Mouse (Mus musculus): ENCODE measurements around the gene Ghrl.
"Not testable (repeated sequence)": the region's sequence is repeated elsewhere in the genome, so short reads cannot be mapped to it uniquely, and the experiment has no call there.

Gene Ghrl

DNA sequence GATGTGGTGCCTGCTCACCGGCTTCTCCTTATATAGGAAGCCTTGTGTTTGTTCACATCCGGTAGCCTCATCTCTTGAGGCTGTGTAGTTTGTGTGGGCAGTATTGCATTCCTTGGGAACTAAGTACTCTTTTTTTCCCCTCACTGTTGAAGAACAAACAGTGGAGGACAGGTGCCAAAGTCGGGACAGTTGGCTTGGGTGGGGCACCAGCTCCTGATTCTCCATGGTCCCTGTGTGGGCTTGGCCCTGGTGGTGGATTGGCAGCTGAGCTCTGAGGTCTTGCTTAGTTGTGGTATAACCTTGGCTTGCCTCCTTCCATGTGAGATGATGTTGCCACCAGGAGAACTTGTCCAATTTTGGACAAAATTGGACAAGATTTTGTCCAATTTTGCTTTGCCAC, at the start of gene Ghrl:
Gene Ghrl (minus strand): TSS at position 3 of the 400 bp plus-strand sequence.
- DNase-seq, result no peak

DNA sequence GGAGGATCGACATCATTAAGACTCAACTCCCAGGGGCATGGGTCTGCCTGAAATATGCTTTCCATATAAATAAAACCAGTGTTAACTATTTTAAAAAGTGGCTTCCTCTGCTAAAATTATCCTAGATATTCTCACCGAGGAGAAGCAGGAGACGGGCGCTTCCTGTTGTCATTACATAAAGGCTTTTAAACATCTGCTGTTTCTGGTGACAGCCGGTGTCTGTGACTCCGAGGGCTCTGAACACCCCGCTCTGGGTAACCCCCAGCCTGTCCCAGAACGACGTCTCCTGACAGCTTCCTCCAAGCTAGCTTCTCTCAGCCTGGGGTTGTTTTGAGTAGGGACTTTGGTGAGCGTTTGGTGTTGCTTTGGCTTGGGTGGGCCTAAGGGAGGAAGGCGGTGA, 49.1 kb upstream of the Ghrl start:
- no peak for DNase-seq

DNA sequence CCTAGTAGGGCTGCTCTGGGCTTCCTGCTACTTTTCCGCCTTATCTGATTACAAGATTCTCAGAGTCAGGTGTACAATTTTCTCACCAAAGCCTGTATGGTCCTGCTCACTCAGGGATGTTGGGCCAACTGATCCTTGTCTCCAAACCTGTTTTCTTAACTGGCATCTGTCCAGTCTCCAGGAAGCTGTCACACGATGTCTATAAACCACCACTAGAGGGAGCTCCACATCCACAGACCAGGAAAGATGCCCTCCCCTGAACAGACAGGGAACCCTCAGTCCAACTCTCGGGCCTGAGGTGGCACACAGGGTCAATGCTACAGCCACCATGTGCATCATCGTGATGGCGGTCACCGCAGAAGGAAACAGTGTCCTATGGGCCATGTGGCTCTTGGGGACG, 42.0 kb upstream of the Ghrl start:
- DNase-seq, result peak; percentile 60 to 70

DNA sequence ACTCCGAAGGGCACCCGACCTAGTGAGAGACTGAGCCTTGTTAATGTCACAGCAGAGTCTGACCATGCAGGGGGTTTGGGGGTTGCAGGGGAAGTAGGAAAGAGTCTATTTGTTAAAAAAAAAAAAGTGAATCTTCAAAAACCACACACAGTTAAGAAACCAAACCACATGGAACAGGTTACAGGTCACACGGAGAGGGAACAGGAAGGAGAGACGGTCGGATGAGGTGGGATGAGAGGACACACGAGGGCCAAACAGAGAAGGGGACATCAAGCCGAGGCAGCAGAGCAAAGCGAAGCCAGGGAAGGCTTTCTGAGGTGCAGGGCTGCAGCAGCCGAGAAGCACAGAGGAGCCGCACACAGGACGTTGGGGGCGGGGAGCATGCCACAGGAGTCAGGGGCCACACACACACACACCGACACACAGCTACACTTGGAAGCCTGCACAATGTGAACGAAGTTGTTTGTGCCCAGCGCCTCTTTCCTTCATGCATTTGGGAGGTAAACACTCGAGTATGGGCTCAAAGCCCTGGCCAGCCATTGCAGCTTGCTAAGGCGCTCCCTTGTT, 29.5 kb upstream of the Ghrl start:
- no peak for DNase-seq

DNA sequence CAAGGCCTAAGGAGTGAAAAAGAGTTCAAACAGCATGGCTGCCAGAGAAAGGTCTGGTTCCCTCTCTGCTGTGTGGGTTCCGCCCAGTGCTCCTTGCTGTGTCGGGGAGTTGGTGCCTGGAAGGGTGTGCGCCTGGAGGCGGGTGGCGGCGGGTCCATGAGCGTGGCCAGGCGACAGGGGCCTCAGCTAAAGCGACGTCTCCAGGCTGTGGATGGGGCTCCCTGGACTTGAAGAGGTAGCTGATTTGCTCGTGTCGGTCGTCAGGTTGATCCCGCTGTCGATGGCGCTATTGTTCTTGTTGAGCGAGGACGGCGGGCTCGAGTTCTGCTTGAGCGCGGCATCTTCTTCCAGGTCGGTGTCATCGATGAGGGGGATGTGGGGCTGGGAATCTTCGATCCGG, 28.7 kb upstream of the Ghrl start:
- DNase-seq, result no peak

DNA sequence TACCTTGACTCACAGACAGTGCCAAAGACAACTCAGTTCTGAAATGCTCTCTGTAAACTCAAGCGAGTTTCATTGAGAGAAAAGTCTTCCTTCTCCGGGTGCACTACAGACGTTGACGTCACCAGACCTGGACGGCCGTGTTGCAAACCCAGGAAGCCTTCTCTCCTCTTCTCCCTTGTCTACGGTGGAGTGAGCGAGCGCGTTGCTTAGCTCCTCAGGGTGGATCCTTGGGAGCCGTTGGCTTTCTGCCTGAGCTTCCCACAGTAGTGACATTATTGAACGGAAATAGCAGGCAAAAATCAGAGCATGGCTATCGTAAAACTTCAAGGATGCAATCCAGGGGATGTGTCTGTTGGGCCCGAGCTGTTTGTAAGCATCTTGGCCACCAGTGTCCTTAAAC, 27.6 kb upstream of the Ghrl start:
- DNase-seq, result no peak

DNA sequence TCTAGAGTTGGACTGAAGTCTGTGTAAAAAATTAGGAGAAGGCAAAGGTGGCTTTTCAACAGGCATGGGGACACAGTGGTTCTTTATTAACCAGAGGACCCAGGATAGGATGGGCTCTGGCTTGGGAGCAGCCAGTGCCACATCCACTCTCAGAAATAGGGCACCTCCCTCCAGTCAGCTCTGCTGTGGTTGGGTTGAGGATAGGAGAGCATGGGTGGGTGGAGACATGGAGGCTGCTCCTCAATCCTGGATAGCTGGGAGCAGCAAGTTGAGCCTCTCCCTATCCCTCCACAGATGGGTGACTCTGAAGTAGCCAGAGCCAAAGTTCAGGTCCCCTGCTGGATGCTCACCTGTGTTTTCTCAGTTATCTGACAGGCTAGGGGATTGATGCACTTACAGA, 25.4 kb upstream of the Ghrl start:
- no peak for DNase-seq

DNA sequence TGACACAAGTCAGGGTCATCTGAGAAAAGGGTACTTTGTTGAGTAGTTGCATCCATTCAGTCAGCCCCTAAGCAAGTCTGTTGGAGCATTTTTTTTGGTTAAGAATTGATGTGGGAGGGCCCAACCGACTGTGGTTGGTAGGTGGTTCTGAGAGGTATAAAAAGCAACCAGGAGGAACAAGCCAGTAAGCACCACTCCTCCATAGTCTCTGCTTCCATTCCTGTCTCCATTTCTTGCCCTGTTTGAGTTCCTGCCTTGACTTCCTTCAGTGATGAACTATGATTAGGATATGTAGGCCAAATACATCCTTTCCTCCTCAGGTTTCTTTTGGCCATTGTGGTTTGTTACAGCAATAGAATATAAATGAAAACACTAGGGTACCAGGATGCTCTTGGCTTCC, 23.4 kb upstream of the Ghrl start:
- DNase-seq, result no peak

DNA sequence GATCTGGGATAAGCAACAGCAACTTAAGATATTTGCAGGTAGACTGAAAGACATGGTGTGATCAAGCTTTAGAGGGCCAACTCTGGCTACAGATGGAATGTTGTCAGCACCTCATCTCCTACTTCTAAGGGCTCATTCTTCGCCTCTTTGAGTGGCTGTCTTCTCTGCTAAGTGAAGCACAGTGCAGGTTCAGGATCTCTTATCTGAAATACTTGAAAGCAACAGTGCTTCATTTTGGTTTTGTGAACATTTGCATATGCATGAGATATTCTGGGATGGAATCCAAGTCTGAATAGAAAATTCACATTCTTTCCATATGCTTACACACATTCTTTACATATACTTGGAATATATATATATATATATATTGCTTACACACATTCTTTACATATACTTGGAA, 22.6 kb upstream of the Ghrl start:
- no peak for DNase-seq

DNA sequence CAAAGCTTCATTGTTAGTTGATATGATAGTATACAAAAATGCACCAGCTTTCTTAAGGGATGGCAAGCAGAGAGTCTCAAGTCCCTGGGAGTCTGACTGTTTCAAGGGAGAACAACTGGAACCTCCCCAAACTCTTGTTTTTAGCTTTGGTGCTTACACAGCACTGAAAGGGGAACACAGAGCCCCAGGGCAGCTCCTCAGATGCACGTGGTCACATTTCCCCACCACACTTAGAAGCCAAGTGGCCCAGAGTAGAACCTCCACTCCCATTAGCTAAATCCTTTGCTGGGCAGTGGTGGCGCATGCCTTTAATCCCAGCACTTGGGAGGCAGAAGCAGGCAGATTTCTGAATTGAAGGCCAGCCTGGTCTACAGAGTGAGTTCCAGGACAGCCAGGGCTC, 21.7 kb upstream of the Ghrl start:
- DNase-seq, result no peak

DNA sequence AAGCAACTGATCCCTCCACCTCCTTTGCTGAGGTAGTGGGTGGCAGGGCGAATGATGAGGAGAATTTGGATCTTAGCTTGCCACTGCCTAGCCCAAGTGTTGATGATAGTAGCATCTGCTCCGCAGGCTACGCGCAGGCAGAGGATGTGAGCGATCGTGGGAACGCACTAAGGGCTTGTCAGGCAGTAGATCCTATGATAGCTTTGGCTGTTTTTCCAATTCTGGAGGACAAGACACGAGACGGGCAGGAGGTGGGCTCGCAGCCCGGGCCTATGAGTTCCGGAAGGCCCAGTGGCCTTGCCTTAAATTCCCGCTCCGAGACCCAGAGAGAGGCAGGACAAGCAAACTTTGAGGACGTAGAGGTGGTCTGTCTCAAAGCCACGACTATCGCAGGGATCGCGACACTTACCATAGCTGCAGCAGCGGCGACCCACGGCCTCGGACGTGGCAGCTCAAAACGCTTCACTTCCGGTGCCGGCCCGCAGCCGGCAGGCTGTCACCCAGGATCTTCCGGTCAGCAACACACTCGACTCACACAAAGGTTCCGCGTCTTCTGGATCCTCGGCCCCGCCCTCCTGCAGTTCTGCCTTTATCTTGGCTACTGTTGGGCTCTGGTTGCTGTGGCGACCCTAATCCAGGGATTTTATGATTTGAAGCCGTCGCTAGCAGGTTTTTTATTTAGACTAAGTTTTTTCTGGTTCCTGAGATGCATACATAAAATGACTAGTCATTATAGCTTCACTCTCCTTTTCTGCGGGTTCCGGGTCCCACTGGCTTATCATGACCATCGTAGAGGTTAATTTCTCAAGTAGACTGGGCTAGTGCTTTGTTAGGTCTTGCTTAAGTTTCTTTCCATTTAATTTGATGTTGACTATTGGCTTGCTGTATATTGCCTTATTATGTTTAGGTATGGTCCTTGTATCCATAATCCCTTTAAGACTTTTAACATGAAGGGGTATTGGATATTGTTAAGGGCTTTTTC, 20.8 kb upstream of the Ghrl start, which contains the start of gene Sec13:
Gene Sec13 (minus strand): TSS at position 508 of the 982 bp plus-strand sequence.
- DNase-seq, result peak; percentile 91 to 92

DNA sequence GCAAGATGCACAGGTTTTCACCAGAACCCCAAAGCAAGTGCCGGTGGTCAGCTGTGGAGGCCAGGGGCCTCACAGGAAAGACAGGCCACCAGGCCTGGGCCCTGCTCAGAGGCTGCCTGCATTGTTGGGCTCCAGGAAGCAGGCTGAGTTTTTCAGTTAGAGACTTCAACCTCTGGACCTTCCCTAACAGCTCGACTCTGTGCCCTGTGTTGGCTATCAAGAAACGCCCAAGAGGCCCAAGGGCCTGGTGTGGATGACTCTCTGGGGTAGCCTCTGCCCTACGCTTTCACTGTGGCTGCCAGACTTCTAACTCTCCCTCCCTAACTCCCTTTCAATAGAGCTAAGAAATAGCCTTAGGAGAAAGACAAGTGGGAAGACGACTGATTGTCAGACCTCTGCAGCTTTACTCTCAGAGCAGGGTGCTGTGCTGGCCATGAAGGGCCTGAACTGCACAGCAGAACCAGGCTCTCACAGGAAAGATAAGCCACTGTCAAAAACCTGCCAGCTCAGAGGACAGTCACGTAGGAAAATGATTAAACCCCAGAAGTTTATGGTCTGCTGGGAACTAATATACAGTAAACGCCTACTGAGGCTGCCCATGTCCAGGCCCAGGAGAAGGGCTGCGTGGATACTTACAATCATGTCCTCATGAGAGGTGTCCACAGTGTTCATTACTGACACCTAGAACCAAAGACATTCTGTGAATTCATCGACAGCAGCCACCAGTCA, 17.8 kb upstream of the Ghrl start:
- no peak for DNase-seq

DNA sequence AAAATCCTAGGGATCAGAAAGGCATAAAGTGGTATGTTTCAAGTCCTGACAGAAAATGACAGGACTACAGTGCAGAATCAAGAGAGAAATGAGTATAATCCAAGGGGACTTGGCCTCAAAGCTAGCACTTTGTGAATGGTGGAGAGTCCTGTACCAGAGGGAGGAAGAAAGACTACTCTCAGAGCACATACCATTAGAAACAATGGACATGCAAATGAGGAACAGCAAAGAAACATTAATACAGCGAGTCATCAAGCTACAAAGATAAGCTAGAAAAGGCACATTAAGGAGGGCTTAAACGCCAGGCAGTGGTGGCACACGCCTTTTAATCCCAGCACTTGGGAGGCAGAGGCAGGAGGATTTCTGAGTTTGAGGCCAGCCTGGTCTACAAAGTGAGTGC, 11.6 kb upstream of the Ghrl start:
- DNase-seq, result no peak

DNA sequence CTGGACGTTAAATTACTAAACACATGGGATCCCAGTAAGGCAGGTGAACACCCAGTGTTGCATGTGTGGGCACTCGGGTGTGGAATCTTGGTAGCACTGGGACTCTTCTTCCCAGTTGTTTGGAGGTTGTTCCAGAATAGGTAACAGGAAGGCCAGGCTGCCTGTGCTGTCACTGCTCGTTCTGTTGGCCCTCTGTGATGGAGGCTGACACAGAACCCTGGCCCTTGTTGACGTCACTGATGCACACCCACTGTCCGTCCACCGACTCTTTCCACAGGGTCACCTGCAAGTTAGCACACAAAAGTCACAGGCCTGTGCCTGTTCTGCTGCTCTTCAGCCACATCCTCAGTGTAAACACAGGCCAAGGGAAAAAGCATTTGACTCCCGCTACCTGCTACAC, 8.5 kb upstream of the Ghrl start:
- DNase-seq, result no peak

DNA sequence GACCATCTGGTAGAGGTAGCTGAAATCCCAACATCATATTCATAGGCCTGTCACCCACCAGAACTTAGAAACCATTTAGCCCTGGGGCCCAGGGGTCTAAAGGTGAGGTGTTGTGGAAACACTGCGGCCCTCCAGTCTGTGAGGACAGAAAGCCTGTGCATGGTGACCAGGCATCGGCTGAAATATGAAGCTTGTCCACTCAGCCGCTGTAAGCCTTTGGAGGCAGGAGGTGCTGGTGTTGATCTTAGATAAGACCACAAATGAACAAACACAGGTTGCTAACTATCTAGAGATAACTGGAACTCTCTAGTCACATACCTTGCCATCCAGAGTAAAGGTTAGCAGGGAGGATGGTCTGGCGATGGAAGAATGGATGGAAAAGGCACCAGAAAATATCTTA, 1.4 kb upstream of the Ghrl start:
- no peak for DNase-seq

DNA sequence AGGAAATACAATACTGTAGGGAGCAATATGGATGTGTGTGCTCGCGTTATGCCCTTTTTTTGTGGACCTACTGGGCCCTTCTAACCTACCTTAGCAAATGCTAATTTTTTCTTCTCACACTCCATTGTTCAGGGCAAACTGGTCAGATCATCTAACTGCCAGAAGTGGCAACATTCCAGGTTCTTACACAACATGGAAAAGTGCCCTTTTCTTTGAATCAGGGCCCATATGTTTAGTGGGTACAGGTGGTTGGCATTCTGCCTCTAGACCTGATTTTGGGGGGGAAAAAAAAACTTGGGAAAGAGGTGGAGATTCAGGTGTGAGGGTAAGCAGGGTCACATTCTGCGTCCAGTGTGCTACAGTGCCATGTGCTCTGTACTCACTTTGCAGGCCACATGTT, 2.1 kb downstream of the Ghrl start:
- no peak for DNase-seq

DNA sequence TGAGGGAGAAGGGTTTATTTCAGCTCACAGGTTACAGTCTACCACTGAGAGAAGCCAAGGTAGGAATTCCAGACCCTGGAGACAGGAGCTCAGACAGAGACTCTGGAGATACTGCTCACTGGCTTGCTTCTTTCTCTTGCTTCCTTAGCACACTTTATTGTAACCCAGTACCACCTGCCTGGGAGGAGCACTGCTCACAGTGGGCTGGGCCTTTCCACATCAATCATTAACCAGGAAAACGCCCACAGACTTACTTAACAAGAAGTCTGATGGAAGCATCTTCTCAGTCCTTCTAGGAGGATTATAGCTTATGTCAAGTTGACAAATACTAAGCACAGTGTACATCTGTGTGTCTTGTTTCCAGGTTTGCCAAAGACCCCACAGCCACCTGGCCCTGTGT, 4.9 kb downstream of the Ghrl start:
- peak; percentile 9 to 26 for DNase-seq

DNA sequence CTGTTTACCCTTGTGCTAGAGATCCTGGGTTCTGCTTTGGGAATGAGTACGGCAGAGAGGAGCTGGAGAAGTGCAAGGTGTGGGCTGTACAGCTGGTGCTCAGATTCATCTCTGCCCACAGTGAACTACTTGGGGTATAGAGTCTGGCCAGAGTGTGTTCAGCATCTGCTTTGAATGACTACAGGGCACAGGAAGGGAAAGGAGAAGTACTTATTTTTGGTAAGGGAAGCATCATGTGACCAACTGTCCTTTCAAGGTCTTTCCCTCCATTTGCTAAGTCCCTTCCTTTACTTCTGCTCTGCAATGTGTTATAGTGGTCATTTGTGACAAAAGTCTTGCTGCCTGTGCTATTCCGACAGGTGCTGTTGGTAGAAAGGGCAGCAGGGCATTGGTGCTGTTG, 5.4 kb downstream of the Ghrl start:
- no peak for DNase-seq

DNA sequence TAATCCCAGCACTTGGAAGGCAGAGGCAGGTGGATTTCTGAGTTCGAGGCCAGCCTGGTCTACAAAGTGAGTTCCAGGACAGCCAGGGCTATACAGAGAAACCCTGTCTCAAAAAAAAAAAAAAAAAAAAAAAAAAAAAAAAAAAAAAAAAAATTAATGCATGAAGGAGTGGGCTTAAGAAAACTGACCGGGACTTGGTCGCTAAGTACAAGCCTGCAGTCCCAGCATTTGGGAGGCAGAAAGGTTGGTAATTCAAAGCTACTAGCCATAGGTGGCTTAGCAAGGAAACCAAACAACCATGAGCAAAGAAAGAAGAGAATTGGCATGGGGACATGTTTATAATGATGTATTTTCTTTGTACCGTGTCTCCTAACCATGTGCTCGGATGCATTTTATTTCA, 6.3 kb downstream of the Ghrl start:
- DNase-seq, result not testable (repeated sequence)

DNA sequence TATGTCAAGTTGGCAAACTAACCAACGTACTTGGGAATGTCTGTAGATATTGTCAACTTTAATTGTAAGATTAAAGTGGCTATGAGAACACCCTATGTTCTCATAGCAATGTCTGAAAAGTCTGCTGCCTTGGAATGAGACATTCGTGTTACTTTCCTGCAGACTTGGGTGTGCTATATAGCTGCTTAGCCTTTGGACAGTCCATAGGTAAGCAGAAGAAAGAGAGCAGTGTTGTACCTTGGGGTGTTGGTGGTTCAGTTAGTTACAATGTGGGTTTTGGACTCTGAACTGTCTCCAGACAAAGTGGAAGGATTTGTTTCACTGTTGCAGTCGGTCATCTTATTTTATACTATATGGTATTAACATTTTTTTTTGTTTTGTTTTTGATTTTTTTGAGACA, 7.0 kb downstream of the Ghrl start:
- no peak for DNase-seq

DNA sequence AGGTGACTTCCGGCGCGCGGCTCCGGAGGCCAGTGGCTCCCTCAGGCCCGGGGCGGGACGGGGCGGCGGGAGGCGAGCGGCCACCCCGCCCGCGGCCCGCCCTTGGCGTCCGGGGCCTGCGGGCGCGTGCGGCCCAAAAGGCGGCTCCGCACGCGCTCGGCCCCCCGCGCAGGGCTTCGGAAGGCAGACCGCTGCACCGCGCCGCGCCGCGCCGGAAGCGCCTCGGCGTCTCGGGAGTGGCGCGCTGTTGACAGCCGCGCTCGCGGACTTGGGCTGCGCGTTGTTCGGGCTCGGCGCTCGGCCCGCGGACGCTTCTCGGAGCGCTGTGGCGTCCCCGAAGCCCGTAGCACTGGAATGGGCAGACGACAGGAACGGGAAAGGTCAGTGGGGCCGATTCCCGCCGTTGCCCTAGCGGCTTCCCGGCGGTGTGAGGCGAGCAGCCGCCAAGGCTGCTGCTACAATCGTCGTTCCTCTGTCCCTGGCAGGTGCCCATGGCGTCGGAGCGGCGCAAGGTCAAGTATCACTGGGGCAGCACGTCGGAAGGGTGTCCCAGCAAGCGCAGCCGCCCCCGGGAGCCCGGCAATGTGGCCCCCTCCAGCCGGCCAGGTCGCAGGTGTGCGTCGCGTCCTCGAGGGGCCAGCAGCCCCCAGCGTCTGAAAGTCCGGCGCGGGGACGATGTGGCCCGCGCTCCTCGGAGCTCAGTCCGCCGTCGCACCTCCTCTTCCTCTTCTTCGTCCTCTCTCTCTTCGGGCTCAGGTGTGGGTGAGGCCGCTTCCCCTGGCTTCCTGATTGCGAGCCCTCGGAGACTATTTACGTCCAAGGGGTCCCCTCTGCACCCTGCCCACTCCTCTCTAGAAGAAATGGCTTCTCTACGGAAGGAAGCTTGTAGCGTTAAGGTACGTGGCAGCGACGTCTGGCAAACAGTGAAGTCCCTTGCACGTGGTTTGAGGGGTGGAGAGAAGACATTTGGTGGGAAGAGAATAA, 22.2 kb downstream of the Ghrl start:
- peak in 1 of 2 experiments; percentile 14 for DNase-seq

DNA sequence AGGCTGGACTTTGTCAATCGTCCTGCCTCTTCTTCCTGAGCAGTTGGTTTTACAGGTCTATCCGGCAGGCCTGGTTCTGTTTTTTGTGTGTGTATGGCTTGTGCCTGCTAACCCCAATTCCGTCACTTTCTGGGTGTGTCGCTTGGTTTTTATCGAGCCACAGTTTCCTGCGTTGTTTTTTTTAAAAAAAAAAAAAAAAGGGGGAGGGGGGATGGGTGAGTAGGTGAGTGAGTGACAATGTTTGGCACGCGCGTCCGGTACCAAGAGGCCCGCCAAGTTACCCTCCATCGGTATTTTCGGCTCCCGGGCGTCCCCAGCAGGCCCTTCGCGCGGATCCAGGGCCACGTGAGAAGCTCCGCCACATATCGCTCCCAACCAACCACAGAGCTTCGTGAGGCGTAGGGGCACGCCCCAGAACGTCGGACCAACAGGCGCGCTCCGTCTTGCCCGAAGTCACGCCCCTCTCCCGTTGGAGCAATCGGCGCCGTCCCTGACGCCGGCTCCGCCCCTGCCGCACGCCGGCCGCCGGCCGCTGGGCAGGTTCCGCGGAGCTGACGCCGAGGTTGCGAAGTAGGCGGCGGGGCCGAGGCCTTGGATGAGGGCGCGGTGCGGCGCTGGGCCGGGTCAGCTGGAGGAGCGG, 23.0 kb downstream of the Ghrl start, which contains the start of gene Tatdn2:
Gene Tatdn2 (plus strand): TSS at position 469 of the 640 bp plus-strand sequence.
- DNase-seq, result peak; percentile 94 to 97

All from kidney, postnatal 4 days (tissue).